Mouse (Mus musculus) liver, embryonic 14 days (tissue): ENCODE measurements around the gene Olfr1510. TPM values are rescaled to one million over a fixed set of nuclear protein-coding genes. Genes with fewer than 3 reads are reported as not detected.

ENCODE experiments used
- polyA plus RNA-seq: library from polyadenylated mRNA; depleted of rRNA; stranded (reverse); fragments of >200 nt; gene quantifications from 2 replicates; pipeline ENCODE4 v1.2.3, GENCODE M21; 2012; rRNA removed

The Olfr1510 gene
- not detected in 2 replicates for polyA plus RNA-seq

DNA sequence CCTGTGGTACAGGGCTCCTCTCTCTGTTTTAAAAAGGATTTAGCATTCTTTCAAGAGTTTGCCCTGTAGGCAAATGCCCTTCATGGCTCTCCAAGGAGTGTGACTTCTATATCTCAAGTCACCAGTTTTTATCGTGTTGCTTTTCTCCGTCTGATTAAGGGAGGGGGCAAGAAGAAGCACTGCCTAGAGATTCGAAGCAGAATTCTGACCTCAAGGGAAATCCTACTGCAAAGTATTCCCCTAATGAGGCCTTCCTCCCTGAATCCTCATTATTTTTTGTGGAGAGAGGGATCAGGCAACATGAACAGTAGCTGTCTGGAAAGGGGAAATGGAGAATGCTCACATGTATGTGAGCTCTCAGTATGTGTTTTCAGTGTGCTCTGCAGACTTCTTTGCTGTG is at the start of gene Olfr1510:
Gene Olfr1510, minus strand, starts transcription at position 101 of the 400 bp plus-strand sequence.

GRCm38 (mm10) chr14:52442690-52443089 is 28.5 kb upstream of the Olfr1510 start, which contains the start of gene Olfr1509:
TSS of gene Olfr1509 (plus strand) at chr14:52442990.

GRCm38 (mm10) chr14:52397279-52397678 is 16.9 kb downstream of the Olfr1510 start, which contains the start of gene Olfr1511:
TSS of gene Olfr1511 (minus strand) at chr14:52397379.

DNA sequence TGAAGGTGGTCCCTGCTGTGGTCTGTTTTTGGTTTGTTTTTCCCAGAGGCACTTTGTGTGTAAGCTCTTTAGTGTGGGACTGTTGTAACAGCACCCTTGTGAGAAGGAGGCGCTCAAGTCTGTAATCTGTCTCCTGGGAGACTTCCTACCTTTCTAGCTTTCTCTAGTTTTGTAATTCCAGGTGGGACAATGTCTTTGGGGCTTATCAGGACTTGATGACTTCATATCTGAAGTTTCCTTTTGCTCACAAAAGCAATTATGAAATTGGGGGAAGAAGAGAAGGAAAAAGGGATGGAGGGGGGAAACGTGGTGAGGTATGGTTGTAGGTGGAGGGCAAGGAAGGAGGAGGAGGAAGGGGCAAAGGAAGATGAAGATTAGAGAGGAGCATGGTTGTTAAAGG is 35.1 kb downstream of the Olfr1510 start, which contains the start of gene Olfr1512:
Gene Olfr1512, minus strand, starts transcription at position 101 of the 400 bp plus-strand sequence.

Other genes with a start within 250 kb of the Olfr1510 start
- 29.1 and 30.1 TPM in 2 replicates for gene Supt16, start 217.0 kb downstream of the Olfr1510 start, polyA plus RNA-seq
- gene Chd8, start 156.6 kb downstream of the Olfr1510 start, polyA plus RNA-seq, result 12.9 and 15.6 TPM in 2 replicates
- gene Tox4, start 135.2 kb downstream of the Olfr1510 start, polyA plus RNA-seq, result 9.6 and 11.0 TPM in 2 replicates
- 3.2 TPM in 2 replicates for gene Rab2b, start 134.8 kb downstream of the Olfr1510 start, polyA plus RNA-seq
- 17.1 and 17.7 TPM in 2 replicates for gene Mettl3, start 109.2 kb downstream of the Olfr1510 start, polyA plus RNA-seq
- gene Sall2, start 85.6 kb downstream of the Olfr1510 start, polyA plus RNA-seq, result 0.80 and 0.84 TPM in 2 replicates
- gene Olfr1513, start 58.0 kb downstream of the Olfr1510 start, polyA plus RNA-seq, result not detected in 2 replicates
- gene Olfr1512, start 35.2 kb downstream of the Olfr1510 start, polyA plus RNA-seq, result not detected in 2 replicates
- not detected in 2 replicates for gene Olfr1511, start 17.0 kb downstream of the Olfr1510 start, polyA plus RNA-seq
- not detected in 2 replicates for gene Olfr1509, start 28.6 kb upstream of the Olfr1510 start, polyA plus RNA-seq
- not detected in 2 replicates for gene Olfr1508, start 53.1 kb upstream of the Olfr1510 start, polyA plus RNA-seq
- gene Olfr1507, start 81.4 kb upstream of the Olfr1510 start, polyA plus RNA-seq, result not detected in 2 replicates